Mouse (Mus musculus) hindbrain, embryonic 15.5 days (tissue): ENCODE results near the gene 2010109A12Rik. TPM values are rescaled to one million over a fixed set of nuclear protein-coding genes. Genes with fewer than 3 reads are reported as not detected.
A peak's percentile ranks its signal among the peaks of the same experiment; 100 is the strongest.

Experiments used
- ATAC-seq: fragments of 200-750 bp; cut with Nextera tagmentation; 2 replicates; pipeline ENCODE4 v1.8.0; 2017; ENCODE audit warnings: low read depth, moderate number of reproducible peaks, moderate TSS enrichment; ENCODE audit not compliant: low FRiP score
- H3K27ac ChIP-seq: fragments of 300-500 bp; sonication (generic); replicated peaks from 2 replicates; pipeline ENCODE4 v1.5.1; 2015; ENCODE audit warnings: mild to moderate bottlenecking, inconsistent platforms
- H3K27me3 ChIP-seq: fragments of 300-500 bp; sonication (generic); 2 replicates; pipeline ENCODE4 v1.6.1; 2015; ENCODE audit warnings: control low read depth, inconsistent platforms
- H3K36me3 ChIP-seq: fragments of 300-500 bp; sonication (generic); 2 replicates; pipeline ENCODE4 v1.6.1; 2015; ENCODE audit warnings: control low read depth, inconsistent platforms
- H3K4me1 ChIP-seq: fragments of 300-500 bp; sonication (generic); replicated peaks from 2 replicates; pipeline ENCODE4 v1.6.1; 2015; ENCODE audit warnings: control low read depth, inconsistent platforms
- H3K4me2 ChIP-seq: fragments of 300-500 bp; sonication (generic); 2 replicates; pipeline ENCODE4 v1.6.1; 2015; ENCODE audit warnings: moderate library complexity, mild to moderate bottlenecking, inconsistent platforms
- H3K4me3 ChIP-seq: fragments of 300-500 bp; sonication (generic); 2 replicates; pipeline ENCODE4 v1.5.1; 2015; ENCODE audit warnings: mild to moderate bottlenecking, inconsistent platforms
- H3K9ac ChIP-seq: fragments of 300-500 bp; sonication (generic); 2 replicates; pipeline ENCODE4 v1.6.1; 2015; ENCODE audit warnings: inconsistent platforms
- H3K9me3 ChIP-seq: fragments of 300-500 bp; sonication (generic); 2 replicates; pipeline ENCODE4 v1.6.1; 2016; ENCODE audit warnings: control low read depth, inconsistent platforms
- WGBS: fragments of 180-500 bp; shearing (Covaris S2); methylation state at CpG from one replicate; pipeline ENCODE4 v1.1.7; 2015; 5-methylcytosine and 5-hydroxymethylcytosine counted together
- polyA plus RNA-seq: library from polyadenylated mRNA; unstranded; fragments of >200 nt; fragmentation: Nextera tagmentation; extraction: Ambion mirVana; gene quantifications from 2 replicates; pipeline ENCODE4 v1.2.1, GENCODE M21; 2015

2010109A12Rik gene
- polyA plus RNA-seq, 1 experiment from 2014 or later = 1.1 TPM

GRCm38 (mm10) chr5:93234130-93234529 lies 27.8 kb downstream of the 2010109A12Rik start:
- 70% methylated on average over 4 of the region's 4 CpGs for WGBS
- Histone ChIP-seq H3K4me1 (no peaks in the 10 kb centered on the region), H3K27me3 (no peaks in the 10 kb centered on the region), H3K27ac (no peak overlapping the region), H3K4me3 (no peak overlapping the region), H3K9ac (no peak overlapping the region), H3K4me2 (no peak overlapping the region), H3K36me3 (no peaks in the 10 kb centered on the region), H3K9me3 (no peaks in the 10 kb centered on the region)
- no peak for ATAC-seq

GRCm38 (mm10) chr5:93234605-93235004 lies 28.3 kb downstream of the 2010109A12Rik start:
- H3K4me3 ChIP-seq = no peak overlapping the region
- H3K27me3 ChIP-seq = no peaks in the 10 kb centered on the region
- 85% methylated on average over 2 of the region's 2 CpGs for WGBS
- no peaks in the 10 kb centered on the region for H3K36me3 ChIP-seq
- H3K9me3 ChIP-seq = no peaks in the 10 kb centered on the region
- no peak overlapping the region for H3K4me2 ChIP-seq
- H3K4me1 ChIP-seq = no peaks in the 10 kb centered on the region
- no peak overlapping the region for H3K9ac ChIP-seq
- ATAC-seq = no peak
- H3K27ac ChIP-seq = no peak overlapping the region

GRCm38 (mm10) chr5:93235888-93236287 lies 29.6 kb downstream of the 2010109A12Rik start:
- WGBS = 63% methylated on average over 3 of the region's 3 CpGs
- Histone ChIP-seq H3K36me3 (no peaks in the 10 kb centered on the region), H3K27me3 (no peaks in the 10 kb centered on the region), H3K27ac (no peak overlapping the region), H3K4me1 (no peaks in the 10 kb centered on the region), H3K4me2 (no peak overlapping the region), H3K9ac (no peak overlapping the region), H3K4me3 (no peak overlapping the region), H3K9me3 (no peaks in the 10 kb centered on the region)
- peak; percentile 54; the same call in 1 of the 2 replicates for ATAC-seq

GRCm38 (mm10) chr5:93236541-93236940 lies 30.2 kb downstream of the 2010109A12Rik start:
- H3K9ac ChIP-seq = no peak overlapping the region
- no peaks in the 10 kb centered on the region for H3K4me1 ChIP-seq
- WGBS = 83% methylated on average over 4 of the region's 4 CpGs
- no peak overlapping the region for H3K4me2 ChIP-seq
- no peaks in the 10 kb centered on the region for H3K9me3 ChIP-seq
- ATAC-seq = no peak
- no peaks in the 10 kb centered on the region for H3K36me3 ChIP-seq
- H3K27me3 ChIP-seq = no peaks in the 10 kb centered on the region
- no peak overlapping the region for H3K27ac ChIP-seq
- no peak overlapping the region for H3K4me3 ChIP-seq

GRCm38 (mm10) chr5:93239590-93240544 lies 33.5 kb downstream of the 2010109A12Rik start:
- no peaks in the 10 kb centered on the region for H3K36me3 ChIP-seq
- no peaks in the 10 kb centered on the region for H3K4me1 ChIP-seq
- H3K27me3 ChIP-seq = no peaks in the 10 kb centered on the region
- no peak overlapping the region for H3K27ac ChIP-seq
- ATAC-seq = no peak
- no peaks in the 10 kb centered on the region for H3K9me3 ChIP-seq
- no peak overlapping the region for H3K4me2 ChIP-seq
- WGBS = 88% methylated on average over 8 of the region's 8 CpGs
- H3K4me3 ChIP-seq = no peak overlapping the region
- no peak overlapping the region for H3K9ac ChIP-seq

DNA sequence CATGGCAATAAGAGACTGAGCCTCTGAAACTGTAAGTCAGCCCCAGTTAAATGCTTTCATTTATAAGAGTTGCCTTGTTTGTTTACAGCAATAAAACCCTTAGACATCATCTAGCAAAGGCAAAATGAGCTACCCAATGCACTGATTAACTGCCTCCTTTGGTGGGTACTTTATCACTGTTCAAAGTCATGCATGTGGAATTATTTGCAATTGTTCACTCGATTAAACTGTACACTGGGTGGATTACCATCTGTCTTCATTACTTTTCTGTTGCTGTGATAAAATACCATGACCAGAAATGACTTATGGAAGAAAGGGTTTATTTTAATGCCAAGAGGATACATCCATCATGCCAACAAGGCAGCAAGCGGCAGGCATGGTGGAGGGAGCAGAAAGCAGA lies 39.0 kb downstream of the 2010109A12Rik start:
- no peaks in the 10 kb centered on the region for H3K4me1 ChIP-seq
- H3K27me3 ChIP-seq = no peaks in the 10 kb centered on the region
- ATAC-seq = 0 out of 2 replicates have a peak, but pooled peaks have one; percentile 15
- no peak overlapping the region for H3K4me3 ChIP-seq
- no peak overlapping the region for H3K4me2 ChIP-seq
- H3K9ac ChIP-seq = no peak overlapping the region
- H3K36me3 ChIP-seq = no peaks in the 10 kb centered on the region
- WGBS = 54% methylated on average over 2 of the region's 2 CpGs
- H3K27ac ChIP-seq = no peak overlapping the region
- no peaks in the 10 kb centered on the region for H3K9me3 ChIP-seq

GRCm38 (mm10) chr5:93249940-93250578 lies 43.7 kb downstream of the 2010109A12Rik start:
- Histone ChIP-seq H3K9me3 (no peaks in the 10 kb centered on the region), H3K27me3 (no peaks in the 10 kb centered on the region), H3K36me3 (no peaks in the 10 kb centered on the region), H3K4me1 (no peaks in the 10 kb centered on the region), H3K4me2 (no peak overlapping the region), H3K9ac (no peak overlapping the region), H3K27ac (no peak overlapping the region), H3K4me3 (no peak overlapping the region)
- 84% methylated on average over 6 of the region's 6 CpGs for WGBS
- ATAC-seq = no peak

DNA sequence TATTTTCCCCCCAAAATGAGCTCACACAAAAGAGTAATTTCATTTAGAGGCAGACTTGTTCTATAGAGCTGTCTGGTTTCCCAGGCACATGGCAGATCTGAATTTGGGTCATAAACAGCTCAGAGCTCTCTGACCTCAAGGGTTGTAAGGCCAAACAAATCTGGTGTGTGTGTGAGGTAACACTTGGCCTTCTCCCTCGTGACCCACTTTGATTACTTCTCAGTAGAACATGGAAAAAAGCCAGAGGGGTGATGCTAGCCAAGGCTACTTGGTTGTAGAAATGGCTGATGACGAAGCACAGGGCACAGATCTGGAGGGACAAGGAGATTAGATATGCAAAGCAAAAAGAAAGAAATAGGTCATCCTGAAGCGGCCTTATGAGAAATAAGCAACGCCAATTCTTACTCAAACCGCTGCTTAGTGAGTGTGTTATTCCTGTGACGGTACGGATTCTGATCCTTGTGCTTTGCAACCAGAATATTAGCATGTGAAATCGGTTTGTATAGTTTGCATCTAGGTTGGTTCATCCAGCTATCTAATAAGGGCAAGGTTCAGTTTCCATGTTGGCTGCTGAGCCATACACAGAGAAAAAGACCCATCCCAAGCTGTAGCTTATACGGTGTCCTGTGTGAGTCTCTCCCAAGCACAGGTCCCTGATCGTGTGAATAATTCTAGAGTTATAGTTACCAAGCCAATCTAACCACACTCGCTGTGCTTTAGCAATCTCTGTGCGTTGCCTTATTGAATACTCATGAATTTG lies 44.9 kb downstream of the 2010109A12Rik start:
- Histone ChIP-seq H3K9ac (no peak overlapping the region), H3K4me1 (no peaks in the 10 kb centered on the region), H3K4me3 (no peak overlapping the region), H3K9me3 (no peaks in the 10 kb centered on the region), H3K4me2 (no peak overlapping the region), H3K27ac (no peak overlapping the region), H3K27me3 (no peaks in the 10 kb centered on the region), H3K36me3 (no peaks in the 10 kb centered on the region)
- WGBS = 89% methylated on average over 12 of the region's 12 CpGs
- ATAC-seq = no peak

- Histone ChIP-seq H3K9me3 (no peaks in the 10 kb centered on the region), H3K36me3 (no peaks in the 10 kb centered on the region), H3K4me3 (no peak overlapping the region), H3K27me3 (no peaks in the 10 kb centered on the region), H3K27ac (no peak overlapping the region), H3K4me1 (no peaks in the 10 kb centered on the region), H3K9ac (no peak overlapping the region), H3K4me2 (no peak overlapping the region)
- no peak for ATAC-seq
- WGBS = 87% methylated on average over 5 of the region's 5 CpGs
These were observed 49.5 kb downstream of the 2010109A12Rik start for GRCm38 (mm10) chr5:93255759-93256265.

DNA sequence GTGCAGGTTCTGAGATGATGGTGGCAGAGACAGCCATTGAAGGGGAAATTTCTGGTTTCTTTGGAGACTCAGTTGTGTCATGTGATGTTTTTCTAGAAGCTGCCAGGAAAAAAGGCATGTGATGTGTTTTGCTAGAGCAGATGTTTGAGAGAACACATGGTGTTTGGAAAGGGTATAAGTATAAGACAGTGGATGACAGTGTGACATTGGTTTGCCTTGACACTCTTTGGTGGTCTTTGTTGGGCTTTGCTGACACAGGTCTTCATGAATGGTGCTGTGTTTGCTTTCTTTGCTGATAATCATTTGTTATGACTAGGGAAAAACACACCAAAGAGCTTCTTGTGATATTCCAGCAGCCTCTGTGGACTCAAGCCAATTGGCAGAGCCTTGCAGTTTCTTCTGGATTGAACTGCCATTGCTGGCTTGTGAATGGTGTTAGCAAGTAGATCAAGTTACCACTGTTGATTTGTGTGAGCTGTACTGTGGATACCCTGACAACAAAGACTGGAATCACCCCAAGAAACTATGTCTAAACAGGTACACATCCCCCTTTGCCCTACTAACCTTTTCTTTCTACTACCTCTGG lies 50.6 kb downstream of the 2010109A12Rik start:
- ATAC-seq = no peak
- H3K27ac ChIP-seq = no peak overlapping the region
- H3K9me3 ChIP-seq = no peaks in the 10 kb centered on the region
- H3K4me2 ChIP-seq = no peak overlapping the region
- H3K4me3 ChIP-seq = no peak overlapping the region
- H3K36me3 ChIP-seq = no peaks in the 10 kb centered on the region
- no peaks in the 10 kb centered on the region for H3K4me1 ChIP-seq
- no peaks in the 10 kb centered on the region for H3K27me3 ChIP-seq
- H3K9ac ChIP-seq = no peak overlapping the region

GRCm38 (mm10) chr5:93259349-93259748 lies 53.0 kb downstream of the 2010109A12Rik start:
- H3K4me1 ChIP-seq = no peaks in the 10 kb centered on the region
- ATAC-seq = no peak
- H3K36me3 ChIP-seq = no peaks in the 10 kb centered on the region
- H3K9ac ChIP-seq = no peak overlapping the region
- H3K4me3 ChIP-seq = no peak overlapping the region
- no peak overlapping the region for H3K4me2 ChIP-seq
- no peaks in the 10 kb centered on the region for H3K27me3 ChIP-seq
- no peak overlapping the region for H3K27ac ChIP-seq
- H3K9me3 ChIP-seq = no peaks in the 10 kb centered on the region
